Mouse (Mus musculus): ENCODE measurements around the gene Vill. TPM values are rescaled to one million over a fixed set of nuclear protein-coding genes. Genes with fewer than 3 reads are reported as not detected.
A peak's percentile ranks its signal among the peaks of the same experiment; 100 is the strongest.

The Vill gene
- total RNA-seq, 2 experiments from 2014 or later: 0.23 to 0.27 TPM

DNA sequence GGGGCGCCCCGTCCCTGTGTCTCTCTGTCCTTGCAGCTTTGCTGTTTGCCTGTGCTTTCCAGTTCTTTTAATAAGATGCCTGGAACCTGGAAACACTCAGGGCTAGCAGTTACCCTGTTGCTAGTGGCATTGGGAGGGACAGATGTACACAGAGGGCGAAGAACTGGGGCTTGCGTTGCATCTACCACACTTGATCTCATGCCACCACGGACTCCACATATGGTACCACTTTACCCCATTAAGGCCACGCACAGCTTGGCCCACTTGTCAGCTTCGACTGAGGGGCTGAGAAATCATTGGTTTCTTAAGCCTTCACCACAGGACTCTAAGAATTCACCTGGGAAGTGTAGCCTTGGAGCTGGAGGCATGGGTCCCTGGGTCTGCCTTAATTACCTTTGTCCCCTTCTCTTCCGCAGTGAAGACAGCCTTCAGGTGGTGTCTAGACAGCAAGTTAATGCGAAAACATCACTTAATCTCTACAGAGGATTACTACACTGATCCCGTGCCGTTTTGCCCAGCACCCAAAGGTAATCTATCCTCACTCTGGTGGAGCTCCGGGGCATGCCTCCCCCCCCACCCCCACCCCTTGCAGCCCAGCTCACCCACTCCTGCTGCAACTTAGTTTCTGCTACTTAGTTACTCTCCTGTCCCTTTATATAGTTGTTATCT, 57.2 kb downstream of the Vill start:
- no peak for DNase-seq

DNA sequence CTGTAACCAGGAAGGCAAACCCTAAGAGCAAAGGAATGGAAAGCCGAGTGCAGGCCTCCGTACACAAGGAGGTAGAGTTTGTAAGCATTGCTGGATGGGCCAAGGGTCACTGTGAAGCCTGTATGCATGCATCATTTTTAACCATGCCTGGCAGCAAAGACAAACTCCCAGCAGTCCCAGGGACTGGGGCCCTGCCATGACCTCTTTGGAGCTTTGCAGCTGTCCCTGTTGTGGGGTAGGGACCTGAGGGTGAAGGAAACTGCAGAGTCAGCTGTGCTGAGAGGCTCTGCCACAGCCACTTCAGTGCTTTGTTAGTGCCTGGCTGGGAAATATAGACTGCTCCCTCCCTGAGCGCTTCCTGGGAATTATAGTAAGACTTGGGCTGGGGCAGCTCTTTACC, 58.1 kb downstream of the Vill start:
- DNase-seq: peak; percentile 71

DNA sequence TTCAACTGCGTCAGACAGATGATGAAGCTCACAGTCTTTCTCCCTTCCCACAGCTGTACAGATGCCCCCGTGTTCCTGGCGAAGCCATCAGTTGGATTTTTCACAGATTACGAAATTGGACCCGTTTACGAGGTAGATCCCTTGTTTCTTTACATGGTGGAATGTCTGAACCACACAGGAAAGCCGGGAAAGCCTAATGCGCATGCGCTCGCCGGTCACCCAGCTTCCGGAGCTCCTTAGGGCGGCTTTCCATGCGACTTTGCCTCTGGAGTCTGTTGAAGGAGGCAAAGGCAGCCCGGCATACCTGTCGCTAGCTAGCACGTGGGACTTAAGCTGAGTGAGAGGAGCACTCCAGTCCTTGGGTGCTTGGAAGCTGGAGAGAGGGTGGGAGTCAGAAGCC, 62.3 kb downstream of the Vill start:
- no peak for DNase-seq

DNA sequence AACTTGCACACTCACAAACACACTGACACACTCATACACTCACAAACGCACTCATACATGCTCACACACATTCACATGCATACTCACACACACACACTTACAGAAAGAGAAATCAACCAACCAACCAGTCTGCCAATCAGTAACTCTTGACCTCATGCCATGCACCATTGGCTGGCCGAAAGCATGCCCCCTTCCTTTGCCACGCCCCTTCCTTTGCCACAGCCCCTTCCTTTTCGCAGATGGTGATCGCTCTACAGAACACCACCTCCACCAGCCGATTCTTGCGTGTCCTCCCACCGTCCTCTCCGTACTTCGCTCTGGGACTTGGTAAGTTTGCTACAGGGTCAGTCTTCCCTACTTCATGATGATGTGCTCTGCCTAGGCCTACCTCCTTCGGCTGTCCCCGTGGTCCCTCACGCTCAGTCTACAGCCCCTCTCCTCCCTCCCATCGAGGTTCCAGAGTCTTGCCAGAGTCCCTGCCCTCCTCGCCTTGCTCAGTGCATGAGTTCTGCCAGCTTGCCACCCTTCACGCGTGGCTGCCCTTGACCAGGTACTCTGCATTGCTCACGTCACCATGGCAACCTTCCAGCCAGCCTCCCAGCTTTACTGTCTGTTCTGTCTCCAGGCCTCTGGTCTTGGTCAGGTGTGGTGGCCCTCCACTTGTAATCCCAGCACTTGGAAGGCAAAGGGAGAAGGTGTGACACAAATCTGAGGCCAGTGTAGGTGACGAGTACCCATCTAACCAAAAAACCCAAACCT, 67.0 kb downstream of the Vill start:
- no peak for DNase-seq

DNA sequence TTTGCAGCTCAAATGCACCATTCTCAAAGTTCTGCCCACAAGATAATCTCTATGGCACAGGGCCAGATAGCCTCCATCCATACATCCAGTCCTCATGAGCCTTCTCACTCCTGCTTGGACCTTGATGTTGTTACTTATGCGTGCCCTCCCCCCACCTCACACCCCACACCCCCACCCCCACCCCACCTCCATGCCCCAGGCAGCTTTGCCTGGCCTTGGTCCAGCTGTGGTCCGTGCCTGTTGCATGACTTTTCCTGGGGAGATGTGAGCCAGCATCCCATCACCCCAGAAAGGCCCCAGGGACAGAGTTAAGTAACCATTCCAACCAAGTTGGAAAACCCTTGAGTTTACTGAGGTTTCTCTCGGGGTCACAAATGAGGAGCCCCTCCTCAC, 67.6 kb downstream of the Vill start:
- no peak for DNase-seq

Small RNA genes lying within 50 kb of the gene (microRNA-seq; reads per million reads assigned to microRNA genes)
- 4.5 to 134 reads per million in 2 experiments for gene Mir26a-1 (ENCODE audit: borderline replicate concordance in 2 of 2)

Other genes with a start within 250 kb of the Vill start
- gene Ctdspl, start 126.3 kb upstream of the Vill start, total RNA-seq (2021): 1 to 10 TPM; 5.5 to 8.6 TPM
- 1 to 10 TPM; 8.5 to 8.6 TPM for gene Plcd1, start 40.7 kb downstream of the Vill start, total RNA-seq (2021)
- gene Dlec1, start 49.7 kb downstream of the Vill start, total RNA-seq (2021): under 1 TPM in 1 of 2 experiments, not detected in 1; 0.05 TPM
- 1 to 10 TPM in 1 of 2 experiments, under 1 TPM in 1; 0.49 to 2.6 TPM for gene Acaa1b, start 104.3 kb downstream of the Vill start, total RNA-seq (2021)
- not detected for gene Gm47289, start 106.4 kb downstream of the Vill start, total RNA-seq (2021)
- gene Slc22a13, start 156.3 kb downstream of the Vill start, total RNA-seq (2021): not detected

All from gastrocnemius, postnatal 25 days (tissue).